Mouse (Mus musculus) kidney, embryonic 16.5 days (tissue): ENCODE results near the gene Plekha4. TPM values are rescaled to one million over a fixed set of nuclear protein-coding genes. Genes with fewer than 3 reads are reported as not detected.

Experiments
- ATAC-seq: fragments of 200-750 bp; cut with Nextera tagmentation; 2 replicates; pipeline ENCODE4 v1.8.0; 2017; ENCODE audit warnings: moderate TSS enrichment; ENCODE audit not compliant: low FRiP score, low TSS enrichment
- H3K27ac ChIP-seq: fragments of 300-500 bp; sonication (generic); 2 replicates; pipeline ENCODE4 v1.5.1; 2014; ENCODE audit warnings: low read length
- H3K27me3 ChIP-seq: fragments of 300-500 bp; sonication (generic); 2 replicates; pipeline ENCODE4 v1.6.1; 2014; ENCODE audit warnings: low read length, control low read depth, mixed read lengths; ENCODE audit not compliant: insufficient read depth
- H3K36me3 ChIP-seq: fragments of 300-500 bp; sonication (generic); 2 replicates; pipeline ENCODE4 v1.6.1; 2014; ENCODE audit warnings: low read length, control low read depth, mixed read lengths; ENCODE audit not compliant: insufficient read depth
- H3K4me1 ChIP-seq: fragments of 300-500 bp; sonication (generic); 2 replicates; pipeline ENCODE4 v1.6.1; 2014; ENCODE audit warnings: low read length, control low read depth, mixed read lengths; ENCODE audit not compliant: insufficient read depth
- H3K4me2 ChIP-seq: fragments of 300-500 bp; sonication (generic); replicated peaks from 2 replicates; pipeline ENCODE4 v1.6.1; 2014; ENCODE audit warnings: low read depth, low read length
- H3K4me3 ChIP-seq: fragments of 300-500 bp; sonication (generic); 2 replicates; pipeline ENCODE4 v1.5.1; 2014; ENCODE audit warnings: mild to moderate bottlenecking, low read length
- H3K9ac ChIP-seq: fragments of 300-500 bp; sonication (generic); replicated peaks from 2 replicates; pipeline ENCODE4 v1.6.1; 2014; ENCODE audit warnings: low read length
- H3K9me3 ChIP-seq: fragments of 300-500 bp; sonication (generic); 2 replicates; pipeline ENCODE4 v1.6.1; 2016; ENCODE audit warnings: low read length, control low read depth
- WGBS: fragments of 180-500 bp; shearing (Covaris S2); extraction: QIAGEN DNeasy Blood & Tissue Kit; methylation state at CpG from one replicate; pipeline ENCODE4 v1.1.7; 2014; 5-methylcytosine and 5-hydroxymethylcytosine counted together
- polyA plus RNA-seq: library from polyadenylated mRNA; unstranded; fragments of >200 nt; fragmentation: Nextera tagmentation; extraction: Ambion mirVana; gene quantifications from 2 replicates; pipeline ENCODE4 v1.2.1, GENCODE M21; 2015

Gene Plekha4
- polyA plus RNA-seq, 1 experiment from 2014 or later, result 4.4 TPM

DNA sequence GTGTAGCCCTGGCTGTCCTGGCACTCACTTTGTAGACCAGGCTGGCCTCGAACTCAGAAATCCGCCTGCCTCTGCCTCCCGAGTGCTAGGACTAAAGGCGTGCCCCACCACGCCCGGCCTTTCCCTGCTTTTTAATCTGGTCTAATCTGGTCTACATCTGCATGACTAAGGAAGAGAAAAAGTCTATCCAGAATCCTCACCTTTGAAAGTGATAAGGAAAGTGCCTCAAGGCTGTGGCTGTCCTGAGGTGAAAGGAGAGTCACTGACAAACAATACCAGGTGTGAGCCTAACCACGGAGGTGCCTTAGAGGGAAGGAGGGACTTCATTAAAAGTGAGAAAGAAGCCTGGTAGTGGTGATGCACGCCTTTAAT is 25.4 kb downstream of the Plekha4 start:
- H3K4me3 ChIP-seq, result no peak overlapping the region
- no peak overlapping the region for H3K27ac ChIP-seq
- no peaks in the 10 kb centered on the region for H3K36me3 ChIP-seq
- H3K4me1 ChIP-seq, result peaks cover 4% of the 10 kb centered on the region; the same call in 1 of the 2 replicates
- H3K9ac ChIP-seq, result no peak overlapping the region
- no peaks in the 10 kb centered on the region for H3K9me3 ChIP-seq
- no peak for ATAC-seq
- no peaks in the 10 kb centered on the region for H3K27me3 ChIP-seq
- no peak overlapping the region for H3K4me2 ChIP-seq
- WGBS, result 80% methylated on average over 8 of the region's 8 CpGs

DNA sequence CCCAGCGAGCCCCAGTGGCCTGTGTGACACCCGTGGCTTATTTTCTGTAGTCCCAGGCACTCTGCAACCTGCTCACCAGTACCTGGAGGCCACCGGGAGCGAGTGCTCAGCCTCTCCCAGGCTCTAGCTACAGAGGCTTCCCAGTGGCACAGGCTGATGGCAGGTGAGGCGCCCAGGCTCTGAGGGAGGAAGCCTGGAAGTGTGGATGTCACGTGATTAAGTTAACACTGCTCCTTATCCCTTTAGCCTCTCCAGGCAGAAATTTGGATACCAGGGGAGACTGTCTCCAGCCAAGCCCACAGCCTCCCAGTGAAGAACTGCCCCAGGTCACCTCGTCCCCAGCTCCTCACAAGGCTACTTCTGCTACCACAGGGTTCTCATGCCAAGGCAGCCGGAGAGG is 27.4 kb downstream of the Plekha4 start:
- ATAC-seq, result no peak
- 63% methylated on average over 8 of the region's 8 CpGs for WGBS
- Histone ChIP-seq H3K4me3 (no peak overlapping the region), H3K27me3 (no peaks in the 10 kb centered on the region), H3K36me3 (no peaks in the 10 kb centered on the region), H3K9ac (0 out of 2 replicates have a peak overlapping the region, but pooled peaks have one; percentile 7), H3K9me3 (no peaks in the 10 kb centered on the region), H3K4me2 (no peak overlapping the region), H3K27ac (peak overlapping the region; percentile 61), H3K4me1 (peaks cover 4% of the 10 kb centered on the region; the same call in 1 of the 2 replicates)

DNA sequence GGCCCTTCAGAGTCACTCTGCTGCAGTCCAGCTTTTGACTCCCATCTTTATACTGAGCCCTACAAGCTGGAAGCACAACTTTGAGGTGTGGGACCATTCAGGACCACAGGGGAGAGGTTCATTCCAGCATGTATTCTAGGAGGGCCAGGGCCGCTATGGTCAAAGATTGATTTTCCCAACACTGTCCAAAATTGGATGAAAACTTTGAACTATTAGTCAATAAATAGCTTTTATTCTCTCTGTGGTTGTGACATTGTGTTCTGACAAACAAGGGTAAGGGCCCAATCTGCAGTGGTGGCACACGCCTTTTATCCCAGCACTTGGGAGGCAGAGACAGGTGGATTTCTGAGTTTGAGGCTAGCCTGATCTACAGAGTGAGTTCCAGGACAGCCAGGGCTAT is 27.9 kb downstream of the Plekha4 start:
- ATAC-seq, result no peak
- H3K27ac ChIP-seq, result peak overlapping the region; percentile 61
- no peaks in the 10 kb centered on the region for H3K9me3 ChIP-seq
- H3K4me3 ChIP-seq, result no peak overlapping the region
- H3K4me2 ChIP-seq, result no peak overlapping the region
- WGBS, result 93% methylated on average over 2 of the region's 2 CpGs
- H3K4me1 ChIP-seq, result peaks cover 4% of the 10 kb centered on the region; the same call in 1 of the 2 replicates
- no peaks in the 10 kb centered on the region for H3K27me3 ChIP-seq
- no peaks in the 10 kb centered on the region for H3K36me3 ChIP-seq
- 0 out of 2 replicates have a peak overlapping the region, but pooled peaks have one; percentile 7 for H3K9ac ChIP-seq

DNA sequence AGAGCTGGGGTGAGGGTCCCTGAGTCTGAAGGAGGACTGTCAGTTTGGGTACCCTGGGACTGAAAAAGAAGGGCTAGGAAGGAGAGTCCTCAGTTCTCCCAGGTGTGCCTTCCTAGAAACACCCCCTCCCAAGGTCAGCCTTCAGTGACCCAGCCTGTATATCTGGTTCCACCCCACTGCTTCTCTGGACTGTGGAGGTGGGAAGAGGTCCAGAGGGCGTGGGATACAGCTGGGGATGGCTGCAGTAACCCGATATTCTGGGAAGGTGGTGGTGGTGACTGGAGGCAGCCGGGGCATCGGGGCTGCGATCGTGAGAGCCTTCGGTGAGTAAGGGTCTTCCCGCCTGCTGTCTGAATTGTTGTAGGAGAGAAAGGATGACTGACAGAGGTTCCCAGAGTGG is 28.6 kb downstream of the Plekha4 start, which contains the start of gene Hsd17b14:
Hsd17b14 (plus strand) TSS at position 150 of the 400 bp plus-strand sequence.
- peaks cover 4% of the 10 kb centered on the region; the same call in 1 of the 2 replicates for H3K4me1 ChIP-seq
- WGBS, result 2% methylated on average over 8 of the region's 8 CpGs
- H3K4me3 ChIP-seq, result peak within 1 kb of the TSS; percentile 7; the same call in 1 of the 2 replicates
- peak within 1 kb of the TSS; percentile 61 for H3K27ac ChIP-seq
- H3K27me3 ChIP-seq, result no peaks in the 10 kb centered on the region
- peak; percentile 69 for ATAC-seq
- no peaks in the 10 kb centered on the region for H3K36me3 ChIP-seq
- H3K4me2 ChIP-seq, result peak within 1 kb of the TSS; percentile 0
- H3K9me3 ChIP-seq, result no peaks in the 10 kb centered on the region
- 0 out of 2 replicates have a peak within 1 kb of the TSS, but pooled peaks have one; percentile 7 for H3K9ac ChIP-seq

DNA sequence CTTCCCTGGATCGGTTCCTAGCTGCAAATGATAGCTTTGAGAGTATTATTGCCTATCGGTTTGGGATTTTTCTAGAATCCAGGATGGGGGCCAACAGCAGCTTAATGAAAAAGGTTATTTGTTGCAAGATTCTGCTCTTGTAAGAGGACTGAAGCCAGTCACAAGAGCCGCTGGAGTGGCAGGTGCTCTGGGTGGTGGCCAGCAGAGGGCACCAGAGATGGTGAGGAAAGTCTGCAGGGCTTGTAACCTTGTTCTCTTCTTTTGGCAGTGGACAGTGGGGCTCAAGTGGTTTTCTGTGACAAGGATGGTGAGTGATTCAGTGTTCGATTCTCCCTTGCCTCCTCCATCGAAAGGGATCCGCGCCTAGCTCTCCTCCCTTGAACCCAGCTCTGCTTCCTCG is 29.7 kb downstream of the Plekha4 start:
- 21% methylated on average over 8 of the region's 8 CpGs for WGBS
- peak overlapping the region; percentile 6; the same call in 1 of the 2 replicates for H3K4me3 ChIP-seq
- no peaks in the 10 kb centered on the region for H3K27me3 ChIP-seq
- no peak overlapping the region for H3K9ac ChIP-seq
- ATAC-seq, result 0 out of 2 replicates have a peak, but pooled peaks have one; percentile 17
- no peak overlapping the region for H3K27ac ChIP-seq
- peak overlapping the region; percentile 29; the same call in 1 of the 2 replicates for H3K4me2 ChIP-seq
- H3K9me3 ChIP-seq, result no peaks in the 10 kb centered on the region
- H3K4me1 ChIP-seq, result peaks cover 3% of the 10 kb centered on the region
- H3K36me3 ChIP-seq, result no peaks in the 10 kb centered on the region

DNA sequence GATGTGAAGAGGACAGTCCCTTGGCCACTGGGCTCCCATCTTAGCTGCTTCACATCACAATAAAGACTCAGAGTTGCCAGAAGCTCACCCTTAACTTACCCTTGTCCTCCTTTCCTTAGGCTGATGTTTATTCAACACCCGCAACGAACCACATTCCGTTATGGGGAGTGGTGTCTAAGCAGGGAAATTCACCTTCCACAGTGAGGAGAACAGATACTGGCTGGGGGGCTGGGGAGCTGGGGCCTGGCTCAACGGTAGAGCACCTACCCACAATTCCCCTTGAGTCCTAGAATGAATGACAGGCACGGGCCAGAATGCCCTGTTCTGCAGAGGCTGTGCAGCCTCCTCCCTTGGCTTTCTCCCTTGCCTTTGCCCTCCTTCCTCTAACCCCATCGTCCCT is 32.8 kb downstream of the Plekha4 start:
- no peaks in the 10 kb centered on the region for H3K36me3 ChIP-seq
- H3K4me3 ChIP-seq, result no peak overlapping the region
- ATAC-seq, result no peak
- H3K9me3 ChIP-seq, result no peaks in the 10 kb centered on the region
- no peak overlapping the region for H3K4me2 ChIP-seq
- H3K27ac ChIP-seq, result no peak overlapping the region
- H3K4me1 ChIP-seq, result peaks cover 18% of the 10 kb centered on the region
- H3K27me3 ChIP-seq, result no peaks in the 10 kb centered on the region
- H3K9ac ChIP-seq, result no peak overlapping the region
- 45% methylated on average over 6 of the region's 6 CpGs for WGBS

DNA sequence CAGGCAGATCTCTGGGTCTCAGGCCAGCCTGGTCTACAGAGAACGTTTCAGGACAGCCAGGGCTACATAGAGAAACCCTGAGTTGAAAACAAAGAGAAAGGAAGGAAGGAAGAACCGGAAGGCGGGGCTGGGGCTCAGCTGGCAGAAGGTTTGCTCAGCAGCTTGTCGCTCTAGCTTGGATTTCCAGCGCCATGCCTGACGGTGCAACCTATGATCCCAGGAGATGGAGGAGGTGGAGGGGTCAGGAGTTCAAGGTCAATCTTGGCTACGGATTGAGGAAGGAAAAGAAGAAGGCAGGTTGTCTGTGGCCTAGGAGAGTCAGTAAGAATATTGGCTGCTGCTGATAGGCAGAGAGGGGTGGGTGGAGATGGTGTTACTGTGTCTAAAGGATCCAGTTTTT is 34.1 kb downstream of the Plekha4 start:
- Histone ChIP-seq H3K36me3 (no peaks in the 10 kb centered on the region), H3K4me3 (no peak overlapping the region), H3K9ac (no peak overlapping the region), H3K27ac (no peak overlapping the region), H3K9me3 (no peaks in the 10 kb centered on the region), H3K4me1 (peaks cover 18% of the 10 kb centered on the region), H3K4me2 (no peak overlapping the region), H3K27me3 (no peaks in the 10 kb centered on the region)
- no peak for ATAC-seq
- WGBS, result 73% methylated on average over 7 of the region's 7 CpGs

DNA sequence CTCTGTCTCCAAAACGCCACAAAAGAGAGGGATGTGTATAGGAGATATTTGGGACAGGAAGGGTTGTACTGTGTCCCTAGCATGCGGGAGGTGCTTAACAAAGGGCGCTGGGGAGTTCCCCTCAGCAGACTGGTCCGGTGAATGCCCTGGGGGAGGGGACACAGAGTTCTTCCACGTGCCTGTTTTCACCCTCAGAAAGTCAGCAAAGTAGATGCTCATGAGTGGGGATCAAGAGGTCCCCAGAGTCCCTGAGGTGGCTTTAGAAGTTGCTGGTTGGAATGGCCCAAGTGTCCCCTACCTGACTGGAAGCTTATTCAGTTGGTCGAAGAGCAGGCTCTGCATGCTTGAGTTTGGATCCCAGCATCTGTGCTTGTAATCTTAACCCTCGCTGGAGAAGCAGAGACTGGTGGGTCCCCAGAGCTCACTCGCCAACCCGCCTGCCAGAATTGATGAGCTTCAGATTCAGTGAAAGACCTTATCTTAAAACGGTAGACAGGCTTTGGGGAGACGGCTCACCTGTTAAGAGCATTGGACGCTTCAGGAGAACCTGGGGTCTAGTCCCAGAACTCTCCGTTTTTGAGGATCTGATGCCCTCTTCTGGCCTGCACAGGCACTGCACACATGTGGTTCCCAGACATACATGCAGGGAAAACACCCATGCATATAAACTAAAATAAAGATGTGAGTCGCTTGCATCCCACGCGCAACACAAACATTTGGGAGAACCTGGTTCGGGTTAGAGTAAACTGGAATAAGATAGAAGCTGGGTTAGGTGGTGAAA is 34.9 kb downstream of the Plekha4 start:
- no peaks in the 10 kb centered on the region for H3K27me3 ChIP-seq
- no peaks in the 10 kb centered on the region for H3K36me3 ChIP-seq
- H3K4me1 ChIP-seq, result peaks cover 18% of the 10 kb centered on the region
- WGBS, result 21% methylated on average over 17 of the region's 17 CpGs
- H3K27ac ChIP-seq, result 0 out of 2 replicates have a peak overlapping the region, but pooled peaks have one; percentile 5
- peak; percentile 60; the same call in 1 of the 2 replicates for ATAC-seq
- H3K4me3 ChIP-seq, result no peak overlapping the region
- H3K4me2 ChIP-seq, result peak overlapping the region; percentile 37
- H3K9me3 ChIP-seq, result no peaks in the 10 kb centered on the region
- H3K9ac ChIP-seq, result peak overlapping the region; percentile 46; the same call in 1 of the 2 replicates

DNA sequence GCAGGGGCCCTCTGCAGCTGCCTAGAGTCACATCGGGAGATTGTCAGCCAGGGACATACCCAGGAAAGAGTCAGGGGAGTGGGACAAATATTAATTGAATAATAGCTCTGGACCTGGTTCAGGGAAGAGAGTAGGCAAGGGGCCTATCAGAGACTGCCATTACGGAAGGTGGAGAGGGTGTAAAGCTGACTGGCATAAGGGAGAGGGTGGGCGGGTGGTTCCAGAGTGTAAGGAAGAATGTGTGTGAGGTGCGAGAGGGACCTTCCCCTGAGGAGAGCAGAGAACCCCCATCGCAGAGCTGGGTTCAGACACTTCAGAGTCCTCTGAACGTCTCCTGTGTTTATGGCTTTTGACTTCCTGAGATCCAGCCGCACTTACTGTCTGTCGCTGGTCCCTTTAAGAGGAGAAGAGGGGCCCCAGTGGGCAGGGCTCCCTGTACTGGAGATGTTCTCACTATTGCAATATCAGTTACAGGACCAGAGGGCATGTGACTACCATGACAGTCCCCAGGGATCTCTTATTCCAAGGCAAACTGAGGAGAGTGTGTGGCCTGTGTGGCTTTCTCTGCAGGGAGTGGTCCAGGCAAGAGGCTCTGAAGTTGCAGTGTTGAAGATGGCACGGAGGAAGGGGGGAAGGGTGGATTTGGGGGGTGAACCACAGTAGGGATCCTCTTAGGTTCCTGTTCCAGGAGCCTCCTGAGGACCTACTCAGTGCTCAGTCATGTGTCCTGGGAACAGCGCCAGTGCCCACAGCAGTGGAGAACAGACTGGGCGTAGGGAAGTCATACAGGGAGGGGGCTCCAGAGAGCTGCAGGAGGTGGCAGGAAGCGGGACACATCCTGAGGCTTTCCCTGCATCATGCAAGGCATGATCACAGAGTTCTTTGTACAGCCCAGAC is 35.7 kb downstream of the Plekha4 start:
- H3K27ac ChIP-seq, result peak overlapping the region; percentile 46
- H3K4me1 ChIP-seq, result peaks cover 22% of the 10 kb centered on the region
- H3K36me3 ChIP-seq, result no peaks in the 10 kb centered on the region
- H3K4me3 ChIP-seq, result no peak overlapping the region
- H3K27me3 ChIP-seq, result no peaks in the 10 kb centered on the region
- peak; percentile 73 for ATAC-seq
- no peaks in the 10 kb centered on the region for H3K9me3 ChIP-seq
- H3K9ac ChIP-seq, result peak overlapping the region; percentile 46; the same call in 1 of the 2 replicates
- WGBS, result 23% methylated on average over 12 of the region's 12 CpGs
- peak overlapping the region; percentile 37 for H3K4me2 ChIP-seq
